Comparison of ENCODE assay signal across 8 mouse cellular contexts in genomic region chr11:79055161-79055560, GRCm38 (mm10).
DNase-seq lines count a peak whose midpoint lies in the region; ATAC-seq lines count a peak whose summit lies in the region.

No protein-coding gene starts in this region.

- H3K9ac ChIP-seq in heart, embryonic 13.5 days, result peak overlapping the region; percentile 26; the same call in 1 of the 2 replicates
- H3K9ac ChIP-seq in midbrain, embryonic 15.5 days, result no peak overlapping the region
- peak overlapping the region; percentile 58; the same call in 1 of the 2 replicates for H3K9ac ChIP-seq in heart, embryonic 16.5 days (ENCODE audit: low read length)

- H3K4me2 ChIP-seq in heart, embryonic 13.5 days, result no peak overlapping the region
- H3K4me2 ChIP-seq in midbrain, embryonic 15.5 days, result no peak overlapping the region
- no peak overlapping the region for H3K4me2 ChIP-seq in heart, embryonic 16.5 days (ENCODE audit: low read depth, low read length)

- peaks cover 92% of the 10 kb centered on the region for H3K4me1 ChIP-seq in heart, embryonic 13.5 days
- peaks cover 47% of the 10 kb centered on the region for H3K4me1 ChIP-seq in midbrain, embryonic 10.5 days
- H3K4me1 ChIP-seq in midbrain, embryonic 15.5 days, result peaks cover 14% of the 10 kb centered on the region
- H3K4me1 ChIP-seq in heart, embryonic 16.5 days (ENCODE audit: control insufficient read depth, insufficient read depth, low read length), result peaks cover 64% of the 10 kb centered on the region

- H3K36me3 ChIP-seq in heart, embryonic 13.5 days, result no peaks in the 10 kb centered on the region
- no peaks in the 10 kb centered on the region for H3K36me3 ChIP-seq in midbrain, embryonic 10.5 days
- no peaks in the 10 kb centered on the region for H3K36me3 ChIP-seq in midbrain, embryonic 15.5 days (replicated peaks)
- H3K36me3 ChIP-seq in heart, embryonic 16.5 days (ENCODE audit: control insufficient read depth, insufficient read depth), result no peaks in the 10 kb centered on the region

- WGBS in heart, embryonic 13.5 days, result 67% methylated on average over 8 of the region's 8 CpGs
- 85% methylated on average over 8 of the region's 8 CpGs for WGBS in midbrain, embryonic 10.5 days
- WGBS in midbrain, embryonic 15.5 days, result 86% methylated on average over 8 of the region's 8 CpGs
- WGBS in heart, embryonic 16.5 days, result 66% methylated on average over 8 of the region's 8 CpGs

- H3K27ac ChIP-seq in heart, embryonic 13.5 days (replicated peaks), result peak overlapping the region; percentile 94
- H3K27ac ChIP-seq in midbrain, embryonic 10.5 days (replicated peaks), result peak overlapping the region; percentile 68
- H3K27ac ChIP-seq in midbrain, embryonic 15.5 days, result no peak overlapping the region
- peak overlapping the region; percentile 52 for H3K27ac ChIP-seq in heart, embryonic 16.5 days (ENCODE audit: low read length)

- no peaks in the 10 kb centered on the region for H3K9me3 ChIP-seq in heart, embryonic 13.5 days
- H3K9me3 ChIP-seq in midbrain, embryonic 10.5 days (replicated peaks), result no peaks in the 10 kb centered on the region
- H3K9me3 ChIP-seq in midbrain, embryonic 15.5 days, result no peaks in the 10 kb centered on the region
- no peaks in the 10 kb centered on the region for H3K9me3 ChIP-seq in heart, embryonic 16.5 days (replicated peaks; ENCODE audit: control insufficient read depth, low read length)

- no peak for DNase-seq in heart, adult 9 months (ENCODE audit: low spot score in 2 of 2)
- no peak for DNase-seq in midbrain, embryonic 10.5 days (ENCODE audit: low spot score)
- peak; percentile 90 for DNase-seq in skeletal muscle tissue, adult 2 months (ENCODE audit: low read depth, low spot score)
- DNase-seq in layer of hippocampus, postnatal 25 days (ENCODE audit: extremely low spot score in 1 of 2, low spot score in 1 of 2), result no peak
- DNase-seq in natural killer cell, adult 2 months (ENCODE audit: low spot score in 2 of 2), result no peak

- ATAC-seq in heart, embryonic 13.5 days (ENCODE audit: extremely low read depth, insufficient number of reproducible peaks, low FRiP score, low TSS enrichment), result no peak
- no peak for ATAC-seq in midbrain, embryonic 15.5 days (replicated peaks)
- ATAC-seq in heart, embryonic 16.5 days (replicated peaks; ENCODE audit: extremely low read depth, insufficient read depth, low FRiP score), result 0 out of 2 replicates have a peak, but pooled peaks have one; percentile 1

- no peak overlapping the region for H3K4me3 ChIP-seq in heart, embryonic 13.5 days
- no peak overlapping the region for H3K4me3 ChIP-seq in midbrain, embryonic 10.5 days
- no peak overlapping the region for H3K4me3 ChIP-seq in midbrain, embryonic 15.5 days
- no peak overlapping the region for H3K4me3 ChIP-seq in heart, embryonic 16.5 days (ENCODE audit: low read length)

- H3K27me3 ChIP-seq in heart, embryonic 13.5 days (replicated peaks), result no peaks in the 10 kb centered on the region
- H3K27me3 ChIP-seq in midbrain, embryonic 10.5 days (ENCODE audit: low read depth, poor library complexity, severe bottlenecking), result no peaks in the 10 kb centered on the region
- no peaks in the 10 kb centered on the region for H3K27me3 ChIP-seq in midbrain, embryonic 15.5 days (replicated peaks)
- no peaks in the 10 kb centered on the region for H3K27me3 ChIP-seq in heart, embryonic 16.5 days (ENCODE audit: control insufficient read depth, insufficient read depth, low read length)
